Mouse (Mus musculus): ENCODE measurements around the gene Hist1h2bf.
"Not testable (repeated sequence)": the region's sequence is repeated elsewhere in the genome, so short reads cannot be mapped to it uniquely, and the experiment has no call there.

Gene Hist1h2bf

DNA sequence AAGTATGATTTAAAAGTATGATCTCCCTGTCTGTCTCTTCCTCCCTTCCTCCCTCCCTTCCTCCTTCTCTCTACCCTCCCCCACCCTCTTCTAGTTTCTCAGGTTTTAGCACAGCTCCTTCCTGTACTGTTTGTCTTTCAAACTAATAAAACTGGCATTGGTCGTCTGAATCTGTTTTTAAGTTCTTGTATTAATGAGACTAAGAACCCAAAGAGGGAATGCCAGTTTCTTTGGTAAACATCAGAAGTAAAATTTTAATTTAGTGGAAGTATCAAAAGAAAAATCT, 12.9 kb upstream of the Hist1h2bf start:
- no peak for DNase-seq (ENCODE audit: low spot score)

DNA sequence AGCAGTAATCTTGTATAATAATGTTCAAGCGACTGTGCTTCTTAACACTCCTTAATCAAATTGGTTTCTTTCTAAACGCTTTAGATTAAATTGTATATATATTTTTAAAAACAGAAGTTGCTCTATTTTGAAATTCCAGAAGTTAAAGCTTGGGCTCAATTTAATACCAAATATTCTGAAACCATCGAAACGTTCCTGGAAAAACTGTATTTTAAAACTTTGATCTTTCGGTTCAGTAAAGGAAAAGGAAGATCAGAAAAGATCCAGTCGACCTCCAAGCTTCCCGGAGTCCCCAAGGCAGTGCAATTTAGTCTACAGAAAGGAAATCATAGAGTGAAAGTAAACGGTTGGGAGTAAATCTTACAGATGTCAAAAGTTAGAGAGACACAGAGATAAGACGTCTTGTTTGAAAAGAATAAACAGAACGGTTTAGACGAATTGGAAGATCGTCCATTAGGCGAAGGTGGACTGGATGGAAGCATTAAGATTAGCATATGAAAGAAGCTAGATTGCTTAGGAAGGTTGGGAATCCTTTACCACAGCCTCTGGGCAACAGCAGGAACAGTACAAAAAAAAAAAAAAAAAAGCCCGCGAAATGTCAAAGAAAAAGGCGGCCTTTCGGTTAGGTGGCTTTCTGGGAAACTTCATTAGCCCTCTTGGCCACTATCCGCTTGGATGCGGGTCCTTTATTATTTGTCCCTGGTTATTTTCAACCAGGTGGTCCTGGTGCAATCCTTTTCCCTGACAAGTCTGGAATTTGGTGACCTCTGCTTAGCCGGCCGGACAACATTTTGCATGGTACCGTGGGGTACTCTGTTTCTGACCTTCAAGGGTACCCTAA, 12.3 kb upstream of the Hist1h2bf start:
- no peak for DNase-seq (ENCODE audit: low spot score)

DNA sequence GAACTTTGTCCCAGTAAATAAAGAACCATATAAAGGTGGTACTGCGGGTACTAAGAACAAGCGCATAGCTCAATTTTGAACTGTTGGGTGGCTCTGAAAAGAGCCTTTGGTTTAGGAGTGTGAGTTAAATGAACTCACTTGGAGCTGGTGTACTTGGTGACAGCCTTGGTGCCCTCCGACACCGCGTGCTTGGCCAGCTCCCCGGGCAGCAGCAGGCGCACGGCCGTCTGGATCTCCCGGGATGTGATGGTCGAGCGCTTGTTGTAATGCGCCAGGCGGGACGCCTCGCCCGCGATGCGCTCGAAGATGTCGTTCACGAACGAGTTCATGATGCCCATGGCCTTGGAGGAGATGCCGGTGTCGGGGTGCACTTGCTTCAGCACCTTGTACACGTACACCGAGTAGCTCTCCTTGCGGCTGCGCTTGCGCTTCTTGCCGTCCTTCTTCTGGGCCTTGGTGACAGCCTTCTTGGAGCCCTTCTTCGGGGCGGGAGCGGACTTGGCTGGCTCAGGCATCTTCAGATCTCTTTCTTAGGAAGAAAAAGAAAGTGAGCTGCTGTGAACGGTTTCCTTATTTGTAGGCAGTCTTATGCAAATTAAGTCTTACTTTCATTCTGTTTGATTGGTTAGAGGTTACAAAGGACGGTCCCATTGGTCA, 11.6 kb upstream of the Hist1h2bf start:
- peak; percentile 76 for DNase-seq (ENCODE audit: low spot score)

DNA sequence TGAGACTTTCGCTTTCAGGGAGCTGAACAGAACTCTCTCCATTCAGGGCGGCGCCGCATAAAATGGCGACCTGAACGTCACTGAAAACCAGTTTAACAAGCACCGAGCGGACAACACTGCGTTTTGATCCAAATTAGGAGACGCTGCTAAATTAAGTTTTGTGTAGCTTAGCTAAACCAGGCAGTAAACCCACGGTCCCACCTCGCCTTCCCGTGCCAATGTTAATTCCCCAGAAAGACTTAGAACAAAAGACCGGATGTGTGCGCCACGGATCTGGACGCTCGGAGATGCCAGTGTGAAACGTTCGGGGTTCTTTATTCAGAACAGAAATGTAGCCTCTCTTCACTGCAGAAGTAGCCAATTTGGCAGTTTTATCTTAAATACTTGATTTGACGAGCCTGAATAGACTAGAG, 11.0 kb upstream of the Hist1h2bf start:
- DNase-seq (ENCODE audit: low spot score), result peak; percentile 78

DNA sequence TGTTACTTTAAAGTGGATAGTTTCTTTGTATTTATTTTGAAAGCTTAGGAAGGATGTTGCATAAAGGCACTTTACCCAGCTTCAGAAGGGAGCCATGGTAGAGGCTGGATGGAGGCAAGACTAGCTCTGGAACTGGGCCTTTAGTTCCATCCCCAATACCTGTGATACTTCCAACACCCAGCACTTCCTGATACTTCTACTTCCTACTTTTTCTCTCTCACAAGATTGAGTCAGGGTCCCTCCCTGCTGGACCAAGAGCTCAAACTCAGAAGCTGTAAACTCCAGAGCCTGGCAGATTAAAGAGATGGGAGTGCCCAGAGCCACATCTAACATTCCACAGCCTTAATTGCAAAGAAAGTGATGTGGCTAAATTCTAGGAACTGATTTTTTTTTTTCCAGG, 10.3 kb upstream of the Hist1h2bf start:
- DNase-seq (ENCODE audit: low spot score), result no peak

DNA sequence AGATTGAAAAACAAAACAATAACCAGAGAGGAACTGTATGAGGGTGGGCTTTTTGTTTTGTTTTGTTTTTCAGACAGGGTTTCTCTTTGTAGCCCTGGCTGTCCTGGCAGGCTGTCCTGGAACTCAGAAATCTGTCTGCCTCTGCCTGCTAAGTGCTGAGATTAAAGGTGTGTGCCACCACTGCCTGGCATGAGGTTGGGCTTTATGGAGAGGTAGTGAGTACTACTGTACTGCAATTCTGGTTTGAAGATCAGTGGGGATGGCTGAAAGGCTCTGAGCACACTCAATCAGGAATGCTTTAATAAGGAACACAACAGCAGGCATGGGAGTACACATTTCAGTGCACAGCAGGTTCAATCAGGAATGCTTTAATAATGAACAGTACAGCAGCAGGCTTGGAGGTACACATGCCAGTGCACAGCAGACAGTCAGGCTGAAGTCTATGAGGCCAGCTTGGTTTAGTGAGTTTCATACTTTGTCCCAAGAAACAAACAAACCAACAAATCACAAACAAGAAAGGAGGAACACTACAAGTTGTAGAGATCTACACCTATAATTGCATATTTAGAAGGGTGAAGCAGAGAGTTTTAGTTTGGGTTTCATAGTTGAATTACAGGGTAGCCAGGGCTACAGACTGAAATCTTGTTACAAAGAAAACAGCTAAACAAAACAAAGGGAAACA, 9.5 kb upstream of the Hist1h2bf start:
- DNase-seq (ENCODE audit: low spot score), result no peak

DNA sequence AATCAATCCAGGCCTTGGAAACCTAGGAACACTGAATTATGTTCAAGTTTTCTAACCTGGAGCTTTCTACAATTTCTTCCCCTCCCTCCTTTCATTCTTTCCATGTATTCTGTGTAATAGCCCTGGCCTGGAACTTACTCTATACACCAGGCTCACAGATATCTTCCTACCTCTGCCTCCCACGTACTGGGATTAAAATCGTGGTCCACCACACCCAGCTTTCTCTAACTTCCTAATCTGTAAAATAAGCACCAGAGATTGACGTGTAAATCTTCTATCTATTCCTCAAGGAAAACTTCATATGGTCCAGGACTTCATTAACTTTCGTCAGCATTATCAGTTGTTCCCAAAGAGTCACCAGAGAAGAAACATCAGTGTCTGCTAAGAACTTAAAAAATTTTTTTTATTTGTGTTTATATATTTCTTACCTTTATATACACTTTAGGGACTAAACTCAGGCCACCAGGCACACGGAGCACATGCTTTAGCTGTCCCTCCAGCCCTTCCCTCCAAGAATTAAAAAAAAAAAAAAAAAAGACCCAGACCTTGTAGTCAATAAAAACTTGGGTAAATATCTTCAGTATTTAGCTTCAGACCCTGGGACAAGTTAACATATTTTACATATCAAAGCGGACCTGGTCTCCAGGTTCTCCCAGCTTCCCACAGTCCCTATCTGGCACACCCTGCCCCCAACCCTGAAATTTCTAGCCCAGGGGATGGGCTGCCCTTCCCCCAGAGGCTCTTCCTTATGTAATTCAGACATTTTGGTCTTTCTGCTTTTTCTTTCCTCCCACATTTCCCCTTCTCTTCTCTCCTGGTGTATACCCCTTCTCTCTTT, 8.4 kb upstream of the Hist1h2bf start:
- DNase-seq (ENCODE audit: low spot score), result no peak

DNA sequence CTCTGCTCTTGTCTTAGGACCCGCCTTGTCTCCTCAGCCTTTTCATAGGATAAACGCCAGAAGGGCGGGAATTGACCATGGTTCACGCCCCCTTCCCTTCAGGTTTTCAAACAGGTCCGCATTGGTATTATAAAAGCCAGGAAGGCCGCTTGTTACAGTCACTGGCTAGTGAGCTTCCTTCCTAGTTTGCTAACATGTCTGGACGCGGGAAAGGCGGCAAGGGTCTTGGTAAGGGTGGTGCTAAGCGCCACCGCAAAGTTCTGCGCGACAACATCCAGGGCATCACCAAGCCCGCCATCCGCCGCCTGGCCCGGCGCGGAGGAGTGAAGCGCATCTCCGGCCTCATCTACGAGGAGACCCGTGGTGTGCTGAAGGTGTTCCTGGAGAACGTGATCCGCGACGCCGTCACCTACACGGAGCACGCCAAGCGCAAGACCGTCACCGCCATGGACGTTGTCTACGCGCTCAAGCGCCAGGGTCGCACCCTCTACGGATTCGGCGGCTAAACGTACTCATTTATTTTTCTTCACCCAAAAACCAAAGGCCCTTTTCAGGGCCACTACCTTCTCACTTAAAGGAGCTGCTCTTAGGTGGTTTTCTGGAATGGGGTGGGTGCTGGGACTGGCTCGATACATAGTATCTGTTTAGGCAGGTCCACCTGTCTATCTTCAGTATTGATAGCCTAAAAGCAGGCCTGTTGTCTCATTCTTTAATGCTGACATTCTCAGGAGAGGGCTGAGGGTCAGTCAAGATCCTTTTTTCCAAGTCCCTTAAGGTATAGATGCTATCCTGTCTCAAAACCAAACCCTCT, 7.6 kb upstream of the Hist1h2bf start, which contains the start of gene Hist1h4d:
TSS of gene Hist1h4d (plus strand) at position 191 of the 811 bp plus-strand sequence.
- DNase-seq (ENCODE audit: low spot score), result peak; percentile 97

DNA sequence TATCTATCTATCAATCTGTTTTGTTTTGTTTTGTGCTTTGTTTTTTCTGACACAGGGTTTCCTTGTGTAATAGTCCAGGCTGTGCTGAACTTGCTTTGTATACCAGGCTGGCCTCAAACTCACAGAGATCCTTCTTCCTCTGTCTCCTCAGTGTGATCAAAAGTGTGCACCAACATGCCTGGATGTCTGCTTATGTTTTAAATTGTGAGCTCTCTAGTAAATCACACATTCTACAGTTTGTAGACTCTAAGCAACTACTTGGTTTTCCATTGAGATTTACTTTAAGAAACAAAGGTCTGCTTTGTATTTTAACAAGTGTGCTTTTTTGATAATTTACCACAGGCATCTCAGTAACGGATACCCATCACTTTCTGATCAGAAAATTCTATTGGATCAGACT, 3.8 kb upstream of the Hist1h2bf start:
- DNase-seq (ENCODE audit: low spot score), result no peak

DNA sequence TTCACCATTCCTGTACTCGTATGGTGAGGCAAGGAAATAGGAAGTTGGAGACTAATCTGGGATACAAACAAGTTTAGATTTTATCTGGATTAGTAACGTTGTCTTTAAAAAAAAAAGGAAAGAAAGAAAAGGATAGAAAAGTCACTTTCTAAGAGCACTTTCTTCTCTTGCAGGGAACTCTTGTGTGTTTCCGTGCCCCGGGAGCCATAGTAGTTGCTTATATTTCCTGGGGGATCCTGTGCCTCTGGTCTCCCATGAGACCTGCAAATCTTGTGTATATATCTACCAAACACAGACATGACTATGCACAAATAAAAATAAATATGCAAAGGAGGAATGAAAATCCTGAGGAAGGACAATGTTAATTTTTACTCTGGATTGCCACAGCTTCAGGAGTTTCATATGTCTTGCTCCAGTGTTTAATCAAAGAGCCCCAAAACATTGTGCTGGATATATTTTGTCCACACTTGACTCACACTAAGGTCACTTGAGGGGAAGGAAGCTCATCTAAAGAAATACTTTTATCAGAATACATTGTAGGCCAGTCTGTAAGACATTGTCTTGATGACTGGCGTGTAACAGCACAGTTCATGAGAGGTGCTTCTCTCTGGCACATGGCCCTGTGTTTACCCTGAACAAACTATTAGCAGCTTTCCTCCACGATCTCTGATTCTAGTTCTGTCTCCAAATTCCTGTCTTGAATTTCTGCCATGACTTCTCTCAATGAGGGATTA, 3.1 kb upstream of the Hist1h2bf start:
- DNase-seq (ENCODE audit: low spot score), result no peak

DNA sequence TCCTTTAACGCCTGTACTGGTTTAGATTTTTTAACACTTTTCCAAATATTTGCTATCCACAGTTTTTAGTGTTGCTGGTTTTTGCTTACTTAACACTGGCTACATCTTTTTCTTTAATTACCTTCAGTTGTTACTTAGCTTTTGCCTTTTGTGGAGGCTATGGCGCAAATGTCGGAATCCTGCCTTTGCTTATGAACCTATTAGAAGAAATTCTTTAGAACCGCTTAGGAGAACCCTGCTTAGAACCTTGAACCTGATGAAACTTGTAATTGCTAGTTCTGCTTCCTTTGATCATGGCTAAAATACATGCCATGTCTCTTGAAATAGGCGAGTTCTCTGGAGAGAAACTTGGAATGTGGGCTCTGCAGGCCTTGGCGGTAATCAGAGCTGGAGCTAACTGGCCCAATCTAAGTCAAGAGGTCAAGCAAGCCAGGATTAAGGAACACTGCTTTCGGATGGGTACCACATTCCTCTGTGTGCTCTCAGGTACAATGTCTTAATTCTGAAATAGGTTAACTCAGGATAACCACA, 2.4 kb upstream of the Hist1h2bf start:
- DNase-seq (ENCODE audit: low spot score), result no peak

DNA sequence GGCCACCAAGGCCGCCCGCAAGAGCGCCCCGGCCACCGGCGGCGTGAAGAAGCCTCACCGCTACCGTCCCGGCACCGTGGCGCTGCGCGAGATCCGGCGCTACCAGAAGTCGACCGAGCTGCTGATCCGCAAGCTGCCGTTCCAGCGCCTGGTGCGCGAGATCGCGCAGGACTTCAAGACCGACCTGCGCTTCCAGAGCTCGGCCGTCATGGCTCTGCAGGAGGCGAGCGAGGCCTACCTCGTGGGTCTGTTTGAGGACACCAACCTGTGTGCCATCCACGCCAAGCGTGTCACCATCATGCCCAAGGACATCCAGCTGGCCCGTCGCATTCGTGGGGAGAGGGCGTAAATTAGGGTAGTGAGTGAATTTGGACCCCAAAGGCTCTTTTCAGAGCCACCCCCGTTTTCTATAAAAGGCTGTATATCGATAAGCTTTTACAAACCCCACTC, 1.9 kb upstream of the Hist1h2bf start:
- DNase-seq (ENCODE audit: low spot score), result not testable (repeated sequence)

DNA sequence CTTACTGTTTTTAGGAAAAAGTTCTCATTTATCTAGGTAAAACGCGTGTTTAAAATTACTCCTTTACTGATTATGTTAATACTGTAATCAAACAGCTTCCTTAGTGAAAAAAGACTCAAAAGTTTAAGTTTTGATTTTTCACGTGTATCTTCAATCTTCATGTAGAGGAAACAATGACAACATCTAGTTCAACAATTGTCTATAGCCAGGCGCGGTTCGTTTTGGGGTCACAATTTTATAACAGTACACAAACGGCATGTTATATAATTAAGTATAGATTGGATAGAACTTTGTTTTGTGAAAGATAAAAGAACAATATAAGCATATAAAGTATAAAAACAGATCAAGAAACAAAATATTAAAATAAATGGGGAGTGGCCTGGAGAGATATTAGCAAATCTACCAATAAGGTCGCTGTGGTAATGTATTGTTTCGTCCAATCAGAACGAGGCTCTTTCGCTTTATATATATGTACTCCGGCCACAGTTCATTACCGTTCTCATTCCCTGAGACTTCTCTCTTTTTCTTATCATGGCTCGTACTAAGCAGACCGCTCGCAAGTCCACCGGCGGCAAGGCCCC, 1.4 kb upstream of the Hist1h2bf start, which contains the start of gene Hist1h3d:
TSS of gene Hist1h3d (plus strand) at position 493 of the 581 bp plus-strand sequence.
- DNase-seq (ENCODE audit: low spot score), result peak; percentile 76

DNA sequence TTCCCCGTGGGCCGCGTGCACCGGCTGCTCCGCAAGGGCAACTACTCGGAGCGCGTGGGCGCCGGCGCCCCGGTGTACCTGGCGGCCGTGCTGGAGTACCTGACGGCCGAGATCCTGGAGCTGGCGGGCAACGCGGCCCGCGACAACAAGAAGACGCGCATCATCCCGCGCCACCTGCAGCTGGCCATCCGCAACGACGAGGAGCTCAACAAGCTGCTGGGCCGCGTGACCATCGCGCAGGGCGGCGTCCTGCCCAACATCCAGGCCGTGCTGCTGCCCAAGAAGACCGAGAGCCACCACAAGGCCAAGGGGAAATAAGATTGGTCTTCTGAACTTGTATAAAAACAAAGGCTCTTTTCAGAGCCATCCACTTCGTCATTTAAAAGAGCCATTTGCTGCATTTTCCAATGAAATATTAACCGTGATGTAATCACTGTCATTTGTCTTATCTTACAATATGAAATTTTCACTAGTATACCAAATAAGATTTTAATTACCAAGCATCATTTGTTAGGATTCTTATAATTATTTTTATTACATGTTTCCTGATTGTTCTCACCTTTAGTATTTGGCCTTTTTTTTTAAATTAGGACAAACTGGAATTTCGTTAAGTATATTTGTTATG, 662 bp upstream of the Hist1h2bf start:
- not testable (repeated sequence) for DNase-seq (ENCODE audit: low spot score)

DNA sequence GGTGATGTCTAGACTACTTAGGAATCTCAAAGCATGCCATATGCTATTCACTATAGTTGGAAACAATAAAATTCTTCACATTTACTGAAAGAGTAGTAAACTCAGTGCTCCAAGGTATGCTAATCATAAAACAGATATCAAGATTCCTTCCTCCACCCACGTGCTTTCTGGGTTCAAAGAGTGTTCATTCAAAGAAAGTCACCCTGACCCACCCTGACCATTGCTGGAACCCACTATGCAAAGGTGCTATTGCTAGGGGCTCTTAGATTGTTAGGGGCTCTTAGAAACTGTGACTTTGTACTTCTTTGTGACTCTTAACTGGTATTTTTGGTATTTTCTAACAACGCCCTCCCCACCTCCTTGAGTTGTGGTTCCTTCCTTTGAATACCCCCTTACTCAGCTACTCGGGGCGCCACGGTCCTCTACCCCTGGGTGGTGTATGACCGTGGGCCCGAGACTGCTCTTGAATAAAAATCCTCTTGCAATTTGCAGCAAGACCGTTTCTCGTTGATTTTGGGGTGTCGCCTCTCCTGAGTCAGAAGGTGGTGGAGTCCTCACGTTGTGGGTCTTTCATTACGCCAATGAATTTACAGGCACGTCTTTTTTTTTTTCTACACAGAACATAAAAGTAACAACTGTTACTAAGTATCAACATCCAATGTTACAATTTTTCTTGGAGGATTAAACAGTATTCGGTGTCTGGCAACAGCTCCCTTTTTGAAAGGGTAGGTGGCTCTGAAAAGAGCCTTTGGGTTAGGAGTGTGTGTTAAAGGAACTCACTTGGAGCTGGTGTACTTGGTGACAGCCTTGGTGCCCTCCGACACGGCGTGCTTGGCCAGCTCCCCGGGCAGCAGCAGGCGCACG, 730 bp downstream of the Hist1h2bf start:
- DNase-seq (ENCODE audit: low spot score), result not testable (repeated sequence)

DNA sequence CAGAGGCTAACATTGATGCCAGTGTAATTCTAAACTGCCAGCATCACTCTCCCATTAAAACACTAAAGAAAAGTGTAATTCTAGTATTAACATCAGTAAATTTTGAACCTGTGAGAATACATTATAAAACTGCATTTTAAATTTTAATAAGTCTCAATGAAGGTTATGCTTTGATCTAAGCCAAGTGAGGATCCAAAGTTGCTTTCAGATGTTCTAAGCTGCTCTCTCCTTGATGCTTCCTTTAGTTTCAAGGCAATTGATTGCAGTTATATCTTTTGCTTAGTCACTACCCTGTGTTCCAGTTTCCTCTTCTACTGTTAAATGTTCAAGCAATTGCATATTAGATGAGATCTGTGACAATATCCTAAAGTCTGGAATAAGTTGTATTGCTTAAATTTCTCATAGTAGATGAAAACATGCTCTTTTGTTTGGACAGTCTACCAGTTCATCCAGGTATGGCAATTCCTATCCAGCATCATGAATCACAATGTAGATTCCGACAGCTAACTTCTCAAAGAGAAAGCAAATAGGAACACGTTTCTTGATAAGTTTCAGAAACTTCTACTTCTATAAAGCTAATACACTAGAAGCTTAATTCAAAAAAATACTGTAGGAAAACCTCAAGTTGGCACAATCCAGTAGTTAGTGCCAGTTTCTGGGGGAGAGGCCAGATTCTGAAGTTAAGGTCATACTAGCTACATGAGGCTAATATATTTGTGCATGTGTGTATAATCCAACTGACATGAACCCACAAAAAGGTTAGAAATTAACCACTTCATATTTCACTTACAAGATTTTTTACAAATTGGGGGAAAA, 1.6 kb downstream of the Hist1h2bf start:
- DNase-seq (ENCODE audit: low spot score), result no peak

DNA sequence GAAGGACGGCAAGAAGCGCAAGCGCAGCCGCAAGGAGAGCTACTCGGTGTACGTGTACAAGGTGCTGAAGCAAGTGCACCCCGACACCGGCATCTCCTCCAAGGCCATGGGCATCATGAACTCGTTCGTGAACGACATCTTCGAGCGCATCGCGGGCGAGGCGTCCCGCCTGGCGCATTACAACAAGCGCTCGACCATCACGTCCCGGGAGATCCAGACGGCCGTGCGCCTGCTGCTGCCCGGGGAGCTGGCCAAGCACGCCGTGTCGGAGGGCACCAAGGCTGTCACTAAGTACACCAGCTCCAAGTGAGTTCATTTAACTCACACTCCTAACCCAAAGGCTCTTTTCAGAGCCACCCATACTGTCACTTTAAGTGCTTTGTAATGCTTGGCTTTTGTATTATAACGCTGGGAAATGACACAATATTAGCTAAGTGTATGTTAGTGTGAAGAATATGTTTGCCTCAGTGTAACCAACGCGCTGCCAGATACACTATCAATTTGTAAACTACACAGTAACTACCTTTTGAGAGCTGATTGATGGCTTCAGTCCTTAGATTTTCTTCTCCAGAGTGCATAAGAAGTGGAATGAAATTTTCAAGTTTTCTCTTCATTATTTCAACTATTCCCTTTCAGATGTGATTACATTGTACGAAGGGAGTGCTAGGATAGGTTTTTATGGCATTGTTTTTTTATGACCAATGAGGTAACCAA, 2.3 kb downstream of the Hist1h2bf start:
- not testable (repeated sequence) for DNase-seq (ENCODE audit: low spot score)

Measured in spleen, adult 12 weeks (tissue).